Mouse (Mus musculus): ENCODE measurements around the gene Nudt7. TPM values are rescaled to one million over a fixed set of nuclear protein-coding genes. Genes with fewer than 3 reads are reported as not detected.

Nudt7 gene
- polyA plus RNA-seq (2012; rRNA removed), result 3.4 and 3.7 TPM in 2 replicates

GRCm38 (mm10) chr8:114133510-114134362, at the start of gene Nudt7:
Nudt7 (plus strand) TSS chr8:114133557.
- Histone ChIP-seq H3K27ac (ENCODE audit: insufficient read depth, low read length) (peak within 1 kb of the TSS; percentile 35), H3K36me3 (ENCODE audit: control insufficient read depth, insufficient read depth, low read length) (0 out of 2 replicates have a peak, but pooled peaks cover 1% of the 10 kb centered on the region), H3K4me3 (ENCODE audit: extremely low read depth, insufficient read depth, insufficient read length) (peak within 1 kb of the TSS; percentile 70), H3K4me1 (ENCODE audit: control insufficient read depth, insufficient read depth, insufficient read length) (no peaks in the 10 kb centered on the region; the same call in 1 of the 2 replicates), H3K27me3 (ENCODE audit: control insufficient read depth, insufficient read depth, low read length) (no peaks in the 10 kb centered on the region)
- under 1% methylated on average over 23 of the region's 23 CpGs for WGBS
- TF ChIP-seq CTCF (IDR thresholded peaks at IDR 0.05; ENCODE audit: extremely low read depth, insufficient read depth, insufficient read length, insufficient replicate concordance) (no peak), POLR2A (IDR thresholded peaks at IDR 0.05; ENCODE audit: low read depth, low read length) (peak; percentile 35; the same call in 1 of the 2 replicates)
- DNase-seq (ENCODE audit: low read depth in 1 of 2, low spot score in 2 of 2), result peak; percentile 85 to 86

DNA sequence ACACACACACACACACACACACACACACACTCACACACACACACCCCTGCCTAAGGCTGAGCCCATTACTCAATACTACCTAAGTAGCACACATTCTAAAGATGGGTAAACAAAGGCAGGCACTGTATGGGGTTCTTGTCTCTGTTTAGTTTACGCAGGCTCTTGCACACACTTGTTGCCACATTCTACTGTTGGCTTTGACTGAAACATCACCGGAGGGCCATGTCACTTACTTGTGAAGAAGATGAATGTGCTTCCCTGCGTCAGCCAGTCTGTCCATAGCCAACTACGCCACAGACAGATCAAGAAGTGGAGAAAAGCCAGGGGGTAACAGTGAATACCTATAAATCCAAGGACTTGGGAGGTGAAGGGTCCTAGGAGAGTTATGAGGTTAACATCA, 45.4 kb upstream of the Nudt7 start:
- TF ChIP-seq POLR2A (IDR thresholded peaks at IDR 0.05; ENCODE audit: low read depth, low read length) (no peak), CTCF (IDR thresholded peaks at IDR 0.05; ENCODE audit: extremely low read depth, insufficient read depth, insufficient read length, insufficient replicate concordance) (no peak)
- no peak for DNase-seq (ENCODE audit: low read depth in 1 of 2, low spot score in 2 of 2)
- no peaks in the 10 kb centered on the region for H3K27me3 ChIP-seq (ENCODE audit: control insufficient read depth, insufficient read depth, low read length)
- H3K36me3 ChIP-seq (ENCODE audit: control insufficient read depth, insufficient read depth, low read length), result no peaks in the 10 kb centered on the region
- H3K4me1 ChIP-seq (ENCODE audit: control insufficient read depth, insufficient read depth, insufficient read length), result no peaks in the 10 kb centered on the region
- H3K27ac ChIP-seq (ENCODE audit: insufficient read depth, low read length), result no peak overlapping the region
- no peak overlapping the region for H3K4me3 ChIP-seq (ENCODE audit: extremely low read depth, insufficient read depth, insufficient read length)
- WGBS, result 88% methylated on average over 4 of the region's 4 CpGs

DNA sequence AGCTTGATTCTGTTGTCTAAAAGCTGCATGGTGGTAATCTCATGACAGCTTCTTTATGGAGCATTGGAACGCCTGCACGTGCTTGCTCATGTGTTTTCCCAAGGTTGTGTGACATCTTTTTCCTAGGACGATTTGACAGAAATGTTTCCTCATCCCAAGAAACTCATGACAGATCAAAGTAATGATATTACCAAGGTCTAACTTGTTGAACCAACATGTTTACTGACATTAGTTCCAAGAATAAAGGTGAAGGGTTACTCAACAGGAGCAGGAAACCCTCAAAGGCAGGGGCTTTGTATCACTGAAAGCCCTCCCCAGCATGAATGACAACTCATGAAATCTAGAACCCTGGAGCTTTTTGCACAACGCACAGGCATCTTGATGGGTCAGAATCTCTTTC, 42.6 kb upstream of the Nudt7 start:
- Histone ChIP-seq H3K27ac (ENCODE audit: insufficient read depth, low read length) (no peak overlapping the region), H3K27me3 (ENCODE audit: control insufficient read depth, insufficient read depth, low read length) (no peaks in the 10 kb centered on the region), H3K4me3 (ENCODE audit: extremely low read depth, insufficient read depth, insufficient read length) (no peak overlapping the region), H3K36me3 (ENCODE audit: control insufficient read depth, insufficient read depth, low read length) (no peaks in the 10 kb centered on the region), H3K4me1 (ENCODE audit: control insufficient read depth, insufficient read depth, insufficient read length) (no peaks in the 10 kb centered on the region)
- no peak for DNase-seq (ENCODE audit: low read depth in 1 of 2, low spot score in 2 of 2)
- WGBS, result 84% methylated on average over 4 of the region's 4 CpGs
- no peak for TF ChIP-seq CTCF (IDR thresholded peaks at IDR 0.05; ENCODE audit: extremely low read depth, insufficient read depth, insufficient read length, insufficient replicate concordance)
- TF ChIP-seq POLR2A (IDR thresholded peaks at IDR 0.05; ENCODE audit: low read depth, low read length), result no peak

GRCm38 (mm10) chr8:114093321-114093720, 40.0 kb upstream of the Nudt7 start:
- WGBS, result 92% methylated on average over 3 of the region's 3 CpGs

DNA sequence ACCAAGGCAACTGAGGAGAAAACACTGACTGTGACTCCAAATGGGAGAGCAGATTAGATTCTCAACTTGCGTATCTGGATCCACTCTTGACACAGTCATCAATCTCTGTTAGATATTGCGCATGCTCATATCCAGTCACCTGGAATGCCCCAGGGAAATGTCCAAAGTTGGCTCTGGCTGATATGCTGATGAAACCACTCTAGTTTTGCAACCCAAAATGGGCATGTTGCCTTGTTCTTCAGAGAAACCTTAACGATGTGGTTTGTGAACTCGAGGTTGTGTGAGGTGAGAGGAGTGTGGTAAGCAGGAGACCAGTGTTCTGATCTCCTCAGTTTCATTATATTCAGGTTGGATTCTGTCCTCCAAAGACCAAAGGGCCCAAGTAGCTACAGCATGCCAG, 38.8 kb upstream of the Nudt7 start:
- Histone ChIP-seq H3K27ac (ENCODE audit: insufficient read depth, low read length) (no peak overlapping the region), H3K36me3 (ENCODE audit: control insufficient read depth, insufficient read depth, low read length) (no peaks in the 10 kb centered on the region), H3K4me1 (ENCODE audit: control insufficient read depth, insufficient read depth, insufficient read length) (no peaks in the 10 kb centered on the region), H3K4me3 (ENCODE audit: extremely low read depth, insufficient read depth, insufficient read length) (no peak overlapping the region), H3K27me3 (ENCODE audit: control insufficient read depth, insufficient read depth, low read length) (no peaks in the 10 kb centered on the region)
- 85% methylated on average over 4 of the region's 4 CpGs for WGBS
- DNase-seq (ENCODE audit: low read depth in 1 of 2, low spot score in 2 of 2), result no peak
- TF ChIP-seq POLR2A (IDR thresholded peaks at IDR 0.05; ENCODE audit: low read depth, low read length) (no peak), CTCF (IDR thresholded peaks at IDR 0.05; ENCODE audit: extremely low read depth, insufficient read depth, insufficient read length, insufficient replicate concordance) (no peak)

More at GRCm38 (mm10) chr8:114093321-114093720, 40.0 kb upstream of the Nudt7 start:
- Histone ChIP-seq H3K4me3 (ENCODE audit: extremely low read depth, insufficient read depth, insufficient read length) (no peak overlapping the region), H3K27me3 (ENCODE audit: control insufficient read depth, insufficient read depth, low read length) (no peaks in the 10 kb centered on the region), H3K4me1 (ENCODE audit: control insufficient read depth, insufficient read depth, insufficient read length) (no peaks in the 10 kb centered on the region), H3K27ac (ENCODE audit: insufficient read depth, low read length) (no peak overlapping the region), H3K36me3 (ENCODE audit: control insufficient read depth, insufficient read depth, low read length) (no peaks in the 10 kb centered on the region)
- DNase-seq (ENCODE audit: low read depth in 1 of 2, low spot score in 2 of 2), result no peak
- TF ChIP-seq CTCF (IDR thresholded peaks at IDR 0.05; ENCODE audit: extremely low read depth, insufficient read depth, insufficient read length, insufficient replicate concordance) (no peak), POLR2A (IDR thresholded peaks at IDR 0.05; ENCODE audit: low read depth, low read length) (no peak)

DNA sequence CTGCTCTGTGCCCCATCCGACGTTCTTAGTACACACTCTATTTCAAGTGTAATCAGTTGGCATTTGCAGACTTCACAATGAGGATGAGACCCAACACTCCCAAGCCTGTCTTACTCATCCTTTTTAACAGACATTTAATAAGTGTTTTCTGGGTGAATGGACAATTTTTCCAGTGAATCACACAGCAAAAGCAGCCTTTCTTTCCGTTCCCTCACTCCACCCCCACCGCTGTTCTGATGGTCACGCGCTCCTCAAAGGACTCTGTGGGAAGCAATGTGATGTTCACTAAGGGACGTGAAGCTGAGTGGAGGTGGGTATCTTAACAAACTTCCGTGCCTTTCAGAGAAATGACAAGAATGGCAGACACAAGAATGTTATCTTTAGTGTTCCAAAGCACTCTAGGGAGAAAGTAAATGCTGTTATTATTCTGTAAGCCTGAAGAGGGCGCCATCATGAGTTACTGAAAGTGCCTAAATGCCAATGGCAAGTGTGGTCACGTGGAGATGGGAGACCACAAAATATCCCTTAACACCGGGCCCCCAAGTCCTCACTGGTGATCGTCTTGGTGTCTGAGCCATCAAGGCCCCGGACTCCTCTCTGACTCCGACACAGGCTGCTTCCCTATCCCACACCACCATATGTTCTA, 32.7 kb upstream of the Nudt7 start:
- H3K4me1 ChIP-seq (ENCODE audit: control insufficient read depth, insufficient read depth, insufficient read length), result no peaks in the 10 kb centered on the region
- H3K27me3 ChIP-seq (ENCODE audit: control insufficient read depth, insufficient read depth, low read length), result no peaks in the 10 kb centered on the region
- H3K4me3 ChIP-seq (ENCODE audit: extremely low read depth, insufficient read depth, insufficient read length), result no peak overlapping the region
- no peaks in the 10 kb centered on the region for H3K36me3 ChIP-seq (ENCODE audit: control insufficient read depth, insufficient read depth, low read length)
- TF ChIP-seq POLR2A (IDR thresholded peaks at IDR 0.05; ENCODE audit: low read depth, low read length), result no peak
- 76% methylated on average over 14 of the region's 14 CpGs for WGBS
- no peak for DNase-seq (ENCODE audit: low read depth in 1 of 2, low spot score in 2 of 2)
- no peak overlapping the region for H3K27ac ChIP-seq (ENCODE audit: insufficient read depth, low read length)

- no peak overlapping the region for H3K27ac ChIP-seq (ENCODE audit: insufficient read depth, low read length)
- H3K4me1 ChIP-seq (ENCODE audit: control insufficient read depth, insufficient read depth, insufficient read length), result no peaks in the 10 kb centered on the region
- H3K4me3 ChIP-seq (ENCODE audit: extremely low read depth, insufficient read depth, insufficient read length), result no peak overlapping the region
- 88% methylated on average over 7 of the region's 7 CpGs for WGBS
- TF ChIP-seq POLR2A (IDR thresholded peaks at IDR 0.05; ENCODE audit: low read depth, low read length) (no peak), CTCF (IDR thresholded peaks at IDR 0.05; ENCODE audit: extremely low read depth, insufficient read depth, insufficient read length, insufficient replicate concordance) (no peak)
- no peaks in the 10 kb centered on the region for H3K36me3 ChIP-seq (ENCODE audit: control insufficient read depth, insufficient read depth, low read length)
- H3K27me3 ChIP-seq (ENCODE audit: control insufficient read depth, insufficient read depth, low read length), result no peaks in the 10 kb centered on the region
- no peak for DNase-seq (ENCODE audit: low read depth in 1 of 2, low spot score in 2 of 2)
Measured at GRCm38 (mm10) chr8:114103401-114103800, 30.0 kb upstream of the Nudt7 start.

All from spleen, adult 2 months (tissue).